Mouse (Mus musculus): ENCODE results near the gene Dscaml1. TPM values are rescaled to one million over a fixed set of nuclear protein-coding genes. Genes with fewer than 3 reads are reported as not detected.

Gene Dscaml1
- total RNA-seq, 2 experiments from 2014 or later: not detected

GRCm38 (mm10) chr9:45501295-45501927 lies 75.0 kb downstream of the Dscaml1 start:
- intact Hi-C loops (cut with DNase I): no loop called here
- no peak for DNase-seq

DNA sequence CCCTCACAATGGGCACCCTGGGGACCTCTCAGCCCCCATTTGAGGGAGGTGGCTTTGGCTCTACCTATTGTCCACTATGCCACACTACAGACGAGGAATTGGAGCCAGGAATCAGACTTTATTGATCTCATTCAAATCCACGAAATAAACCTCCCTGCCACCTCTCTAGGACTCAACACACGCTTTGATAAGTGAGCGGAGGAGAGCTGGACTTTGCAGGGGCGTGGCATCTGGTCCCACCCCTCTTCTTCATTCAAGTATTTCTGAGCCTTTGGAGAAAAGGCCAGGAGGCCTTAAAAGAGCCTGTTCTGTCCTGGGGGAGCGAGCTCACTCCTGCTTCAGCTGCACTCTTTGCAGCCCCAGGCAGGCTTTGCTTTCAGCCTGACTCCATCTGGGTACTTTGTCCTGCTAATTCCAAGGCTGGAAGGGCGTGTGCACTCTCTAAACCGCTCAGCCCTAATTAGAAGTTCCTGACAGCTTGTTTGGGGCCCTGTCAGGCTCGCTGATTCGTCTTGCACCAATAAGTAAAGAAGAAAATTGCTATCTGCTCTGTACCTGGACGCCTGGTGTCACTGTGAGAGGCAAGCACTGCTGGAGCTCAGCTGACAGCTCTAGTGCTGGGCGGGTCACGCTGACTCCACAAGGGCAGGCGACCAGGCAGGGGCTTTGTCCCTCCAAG lies 75.7 kb downstream of the Dscaml1 start:
- no peak for DNase-seq
- intact Hi-C loops (cut with DNase I): no loop called here

GRCm38 (mm10) chr9:45504977-45505376 lies 78.5 kb downstream of the Dscaml1 start:
- peak; percentile 10 to 41 for DNase-seq

GRCm38 (mm10) chr9:45505487-45505939 lies 79.1 kb downstream of the Dscaml1 start:
- intact Hi-C loops (cut with DNase I): no loop called here
- peak in 1 of 2 experiments; percentile 31 for DNase-seq

More at GRCm38 (mm10) chr9:45504977-45505376, 78.5 kb downstream of the Dscaml1 start:
- intact Hi-C loops (cut with DNase I): no loop called here

DNA sequence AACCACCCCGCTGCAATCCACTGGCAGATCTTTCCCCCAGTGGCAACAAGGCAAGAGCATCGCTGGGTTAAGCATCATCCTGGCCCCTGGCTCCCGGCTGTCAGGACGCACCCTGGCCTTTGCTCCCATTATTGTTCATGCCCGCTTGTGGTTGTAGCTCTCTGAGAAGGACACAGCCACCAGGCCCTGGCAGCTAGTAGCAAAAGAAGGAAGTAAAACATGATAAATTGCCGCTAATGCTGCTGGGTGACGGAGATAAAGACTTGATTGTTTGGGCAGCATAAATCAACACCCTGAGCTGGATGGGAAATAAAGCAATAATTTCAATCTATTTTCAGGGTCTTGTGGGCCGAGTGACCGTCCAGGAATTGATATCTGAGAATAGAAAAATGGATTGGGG lies 81.1 kb downstream of the Dscaml1 start:
- no peak for DNase-seq
- intact Hi-C loops (cut with DNase I): no loop called here

DNA sequence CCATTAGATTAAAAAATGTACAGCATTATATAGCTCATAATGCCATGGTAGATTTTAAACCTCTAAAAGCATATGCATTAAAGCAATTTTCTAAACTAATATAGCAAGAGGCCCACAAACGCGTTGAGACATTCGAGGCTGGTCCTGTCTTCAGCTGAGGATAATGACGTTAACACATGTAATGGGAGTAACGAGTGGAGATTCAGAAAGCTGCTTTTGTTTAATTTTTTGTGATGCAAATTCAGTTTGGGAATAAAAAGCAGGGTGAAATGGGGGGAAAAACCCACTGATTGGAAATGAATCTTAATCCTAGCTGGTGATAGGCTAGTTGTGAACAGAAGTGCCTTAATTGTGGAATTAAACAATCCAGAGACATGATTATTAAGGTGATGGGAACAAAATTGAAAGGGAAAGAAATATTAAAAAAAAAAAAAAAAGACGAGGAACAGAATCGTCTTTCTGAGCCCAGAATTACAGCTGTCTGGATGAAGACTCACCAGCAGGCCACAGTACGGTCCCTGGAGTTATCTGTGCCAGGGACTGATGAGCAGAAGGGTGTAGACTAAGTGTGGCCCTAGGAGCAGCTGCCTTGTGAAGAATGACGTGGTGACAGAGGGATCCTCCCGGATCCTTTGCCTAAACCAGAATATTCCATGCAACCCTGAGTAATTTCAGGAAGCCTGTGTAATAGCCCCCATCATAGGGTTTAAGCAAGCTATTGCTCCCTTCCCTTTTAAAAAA lies 84.5 kb downstream of the Dscaml1 start:
- DNase-seq: no peak
- intact Hi-C loops (cut with DNase I): no loop called here

- intact Hi-C loops (cut with DNase I): no loop called here
- no peak for DNase-seq
Observed at GRCm38 (mm10) chr9:45517993-45518705, 91.7 kb downstream of the Dscaml1 start.

DNA sequence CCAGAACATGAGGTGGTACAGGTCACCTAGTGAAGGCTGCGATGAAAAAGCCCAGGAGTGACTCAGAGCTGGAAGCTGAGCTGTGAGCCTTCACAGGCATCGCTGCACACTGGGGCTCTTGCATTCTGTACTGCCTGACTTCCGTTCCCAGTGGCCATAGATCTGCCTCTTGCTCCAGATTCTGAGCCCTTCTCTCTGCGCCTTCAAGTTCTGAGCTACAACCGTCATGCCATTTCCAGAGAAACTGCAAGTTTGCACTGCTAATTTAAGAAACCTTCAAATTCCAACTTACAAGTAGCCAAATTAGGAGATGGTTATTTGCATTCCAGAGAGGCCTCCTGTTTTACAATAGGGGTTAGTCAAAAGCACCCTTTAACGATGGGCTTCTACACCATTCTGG lies 93.4 kb downstream of the Dscaml1 start:
- intact Hi-C loops (cut with DNase I): no loop called here
- no peak for DNase-seq

DNA sequence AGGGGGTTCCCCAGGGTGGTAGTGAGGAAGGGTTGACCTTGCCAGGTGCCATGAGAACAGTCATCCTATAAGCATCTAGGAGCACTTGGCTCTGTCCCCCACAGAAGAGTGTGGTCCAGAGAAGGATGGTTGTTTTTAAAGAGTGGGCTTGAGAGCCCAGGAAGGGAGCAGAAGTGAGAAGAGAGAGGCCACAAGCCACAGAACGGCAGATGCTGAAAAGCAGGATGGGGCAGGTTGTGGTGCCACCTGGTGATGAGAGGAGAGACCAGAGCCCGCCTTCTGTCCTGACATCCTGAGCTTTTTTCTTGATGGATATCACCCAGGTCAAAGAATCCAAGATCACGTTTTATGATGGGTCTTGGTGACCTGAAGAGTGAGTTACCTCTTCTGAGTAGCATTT lies 96.4 kb downstream of the Dscaml1 start:
- DNase-seq: no peak
- intact Hi-C loops (cut with DNase I): no loop called here

DNA sequence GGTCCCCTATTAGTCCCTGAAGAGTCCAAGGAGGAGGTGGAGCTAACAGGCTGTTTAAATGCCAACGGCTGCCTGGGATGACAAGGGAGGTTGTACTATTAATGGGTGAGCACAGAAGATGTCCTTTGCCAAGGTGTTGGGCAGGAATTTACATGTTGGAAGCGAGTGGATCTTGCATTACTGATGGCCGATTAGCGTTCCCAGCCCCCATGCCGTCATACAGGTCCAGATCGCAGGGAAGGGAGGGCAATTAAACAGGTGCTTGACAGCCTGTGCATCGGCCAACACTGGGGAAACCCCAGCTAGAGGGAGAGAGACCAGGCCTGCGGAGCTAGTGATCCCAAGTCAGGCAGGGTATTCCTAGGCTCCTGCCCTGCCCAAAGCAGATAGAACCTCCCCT lies 98.1 kb downstream of the Dscaml1 start:
- intact Hi-C loops (cut with DNase I): no loop called here
- no peak for DNase-seq

DNA sequence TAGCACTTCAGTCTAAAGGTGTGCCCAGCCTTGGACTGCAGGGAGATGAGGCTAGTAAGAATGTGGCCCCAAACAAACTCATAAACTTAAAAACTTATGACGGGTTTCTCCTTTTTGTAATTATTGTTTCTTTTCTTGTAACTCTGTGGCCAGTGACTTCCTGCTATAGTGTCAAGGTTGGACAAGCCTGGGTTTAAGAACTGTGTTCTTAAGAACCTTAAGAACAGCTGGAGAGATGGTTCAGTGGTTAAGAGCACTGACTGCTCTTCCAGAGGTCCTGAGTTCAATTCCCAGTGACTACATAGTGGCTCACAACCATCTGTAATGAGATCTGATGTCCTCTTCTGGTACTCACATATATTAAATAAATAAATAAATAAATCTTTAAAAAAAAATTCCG lies 106.8 kb downstream of the Dscaml1 start:
- no peak for DNase-seq
- intact Hi-C loops (cut with DNase I): no loop called here

- intact Hi-C loops (cut with DNase I): no loop called here
- DNase-seq: no peak
Observed at GRCm38 (mm10) chr9:45534472-45534988, 108.1 kb downstream of the Dscaml1 start.

GRCm38 (mm10) chr9:45537649-45538048 lies 111.2 kb downstream of the Dscaml1 start:
- intact Hi-C loops (cut with DNase I): no loop called here
- DNase-seq: no peak

- no peak for DNase-seq
- intact Hi-C loops (cut with DNase I): no loop called here
Observed at GRCm38 (mm10) chr9:45539265-45540044, 113.0 kb downstream of the Dscaml1 start.

- intact Hi-C loops (cut with DNase I): no loop called here
- DNase-seq: peak in 1 of 2 experiments; percentile 7
Observed at GRCm38 (mm10) chr9:45546024-45546638, 119.7 kb downstream of the Dscaml1 start.

- peak in 1 of 2 experiments; percentile 11 for DNase-seq
- intact Hi-C loops (cut with DNase I): no loop called here
Observed at GRCm38 (mm10) chr9:45546902-45547578, 120.6 kb downstream of the Dscaml1 start.

DNA sequence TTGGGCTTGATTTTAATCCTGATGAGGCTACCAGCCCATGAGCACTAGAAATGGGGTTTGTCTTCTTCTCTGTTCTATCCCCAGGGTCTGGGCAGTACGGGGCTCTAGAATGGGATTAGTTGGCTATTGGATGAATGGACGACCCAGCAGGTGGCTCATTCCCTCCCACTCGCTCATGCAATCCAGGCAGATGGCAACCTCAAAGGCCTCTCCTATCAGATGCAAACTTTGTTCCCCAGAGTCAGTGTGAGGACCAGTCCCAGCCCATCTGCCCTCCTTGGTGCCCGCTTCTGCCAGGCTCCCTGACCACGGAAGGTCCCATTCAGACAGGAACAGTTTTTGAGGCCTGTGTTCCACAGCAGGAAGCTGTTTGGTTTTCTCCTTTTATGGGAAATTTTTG lies 123.4 kb downstream of the Dscaml1 start:
- no peak for DNase-seq
- intact Hi-C loops (cut with DNase I): no loop called here

DNA sequence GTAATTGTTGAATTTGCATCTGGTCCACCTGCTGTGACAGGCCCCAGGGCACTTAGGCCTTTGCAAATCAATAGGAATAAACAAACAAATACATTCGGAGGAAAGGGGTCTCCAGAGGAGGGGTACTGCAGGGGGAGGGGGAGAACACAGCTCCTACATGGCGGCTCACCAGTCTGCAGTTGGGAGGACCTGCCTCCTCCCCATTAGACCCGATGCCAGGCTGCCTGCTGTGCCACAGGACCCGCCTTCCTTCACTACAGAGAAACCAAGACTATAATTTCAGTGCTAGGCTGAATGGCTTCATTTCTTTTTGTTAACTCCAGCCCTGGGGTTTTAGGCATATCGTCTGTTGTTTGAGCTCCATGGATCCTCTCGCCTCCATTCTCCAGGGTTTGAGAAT lies 123.8 kb downstream of the Dscaml1 start:
- intact Hi-C loops (cut with DNase I): no loop called here
- no peak for DNase-seq

DNA sequence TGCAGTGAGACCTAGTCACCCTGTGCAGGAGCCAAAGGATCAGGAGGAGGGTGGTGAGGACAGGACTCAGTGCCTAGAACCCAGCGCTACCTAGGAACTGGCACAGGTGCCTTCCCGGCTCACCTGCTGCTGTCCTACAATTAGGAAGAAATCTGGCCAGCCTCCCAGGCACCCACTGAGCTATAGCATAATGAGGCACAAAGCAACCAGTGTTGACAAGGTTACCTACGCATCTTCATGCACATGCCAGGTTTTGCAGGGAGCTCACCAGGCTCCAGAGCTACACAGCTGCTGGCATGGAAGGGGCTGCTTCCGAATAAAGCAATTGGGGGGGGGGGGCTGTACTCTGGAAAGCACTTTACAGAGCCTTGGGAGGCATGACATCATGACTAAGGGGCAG lies 124.2 kb downstream of the Dscaml1 start:
- DNase-seq: no peak
- intact Hi-C loops (cut with DNase I): no loop called here
